In genomic region chr12:104450257-104450656, GRCm38 (mm10) we compare ENCODE assay signal across 21 mouse cellular contexts. TPM values are rescaled to one million over a fixed set of nuclear protein-coding genes. Genes with fewer than 3 reads are reported as not detected.
"Had no signal": no experiment of that assay in that cellular context is flagged by ENCODE, and none has a peak within 500 bp of the region (broad histone marks: within the 10 kb centered on the region; RNA-seq: fewer than 3 reads in every experiment).

No protein-coding gene starts in this region.

- DNase-seq: kidney, postnatal 14 days; lung, embryonic 14.5 days; lung, postnatal 10 days; lung, postnatal 4 days; midbrain, embryonic 14.5 days; thymus, adult 2 months; thymus, postnatal 25 days had no signal

- H3K4me2 ChIP-seq: limb, embryonic 15.5 days; liver, embryonic 12.5 days; lung, embryonic 14.5 days; neural tube, embryonic 15.5 days had no signal

- H3K36me3 ChIP-seq: limb, embryonic 15.5 days; liver, embryonic 12.5 days; midbrain, embryonic 10.5 days; neural tube, embryonic 15.5 days had no signal

- ATAC-seq: liver, embryonic 12.5 days had no signal

- H3K9me3 ChIP-seq: limb, embryonic 15.5 days; liver, embryonic 12.5 days; midbrain, embryonic 10.5 days; neural tube, embryonic 15.5 days had no signal

- H3K9ac ChIP-seq: limb, embryonic 15.5 days; liver, embryonic 12.5 days; lung, embryonic 14.5 days; neural tube, embryonic 15.5 days had no signal

- H3K4me3 ChIP-seq: limb, embryonic 15.5 days; liver, embryonic 12.5 days; midbrain, embryonic 10.5 days; myocyte; neural tube, embryonic 15.5 days had no signal

- H3K27ac ChIP-seq: limb, embryonic 15.5 days; liver, embryonic 12.5 days; midbrain, embryonic 10.5 days; neural tube, embryonic 15.5 days had no signal

- H3K4me1 ChIP-seq: liver, embryonic 12.5 days; midbrain, embryonic 10.5 days; neural tube, embryonic 15.5 days had no signal

RNA-seq across cellular contexts. Expression of gene Gsc, which starts 22.9 kb away (rescaled TPM):
- total RNA-seq: layer of hippocampus, postnatal 25 days; left cerebral cortex, adult 8-10 months; left cerebral cortex, postnatal 25 days; megakaryocyte, adult 5-6 weeks had no signal
- polyA plus RNA-seq: kidney, embryonic 14.5 days; large intestine, adult 2 months; liver, embryonic 12.5 days; liver, embryonic 16.5 days; lung, embryonic 14.5 days; midbrain, embryonic 14.5 days; myocyte; neural tube, embryonic 15.5 days had no signal

RNA-seq across cellular contexts. Expression of gene Serpina3n, which starts 43.7 kb away (rescaled TPM):
- polyA plus RNA-seq: kidney, embryonic 14.5 days; limb, embryonic 11.5 days; liver, embryonic 12.5 days; lung, embryonic 14.5 days; midbrain, embryonic 10.5 days; neural tube, embryonic 11.5 days had no signal
